In the genomic region with DNA sequence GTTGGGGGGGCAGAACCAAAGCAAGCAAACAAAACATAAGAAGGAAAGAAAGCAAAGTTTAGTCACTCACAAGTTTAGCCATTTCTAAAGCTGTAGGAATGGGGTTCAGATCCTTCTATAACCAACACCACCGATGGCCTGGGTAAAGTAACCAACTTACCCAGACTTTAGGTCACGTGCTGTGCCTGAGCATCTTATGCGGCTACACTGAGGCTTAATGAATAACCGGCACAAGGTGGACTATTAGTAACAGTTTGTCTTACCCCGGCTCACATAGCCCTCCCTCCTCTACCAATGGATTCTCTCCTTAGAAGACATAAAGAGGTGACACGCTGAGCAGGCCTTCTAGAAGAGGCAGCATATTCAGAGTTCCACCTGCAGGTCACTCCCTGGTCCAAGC, we compare ENCODE assay signal across 9 mouse cellular contexts. TPM values are rescaled to one million over a fixed set of nuclear protein-coding genes. Genes with fewer than 3 reads are reported as not detected.
DNase-seq lines count a peak whose midpoint lies in the region; ATAC-seq and TF ChIP-seq lines count a peak whose summit lies in the region.
"Had no signal": no experiment of that assay in that cellular context is flagged by ENCODE, and none has a peak within 500 bp of the region (broad histone marks: within the 10 kb centered on the region; RNA-seq: fewer than 3 reads in every experiment).

No protein-coding gene starts in this region.

- no peak for TF ChIP-seq CTCF in lung, postnatal 0 days (IDR thresholded peaks at IDR 0.05)
- no peak for TF ChIP-seq CTCF in lung, adult 2 months (IDR thresholded peaks at IDR 0.05; ENCODE audit: insufficient read depth, low read length)

- no peak overlapping the region for H3K9ac ChIP-seq in lung, postnatal 0 days (replicated peaks; ENCODE audit: low read depth)
- peak overlapping the region; percentile 48 for H3K9ac ChIP-seq in hindbrain, embryonic 12.5 days
- peak overlapping the region; percentile 24; the same call in 1 of the 2 replicates for H3K9ac ChIP-seq in limb, embryonic 11.5 days (ENCODE audit: low read length)
- 0 out of 2 replicates have a peak overlapping the region, but pooled peaks have one; percentile 11 for H3K9ac ChIP-seq in stomach, embryonic 15.5 days

- no peak overlapping the region for H3K4me3 ChIP-seq in lung, postnatal 0 days (ENCODE audit: low read depth, low read length)
- no peak overlapping the region for H3K4me3 ChIP-seq in lung, adult 2 months (replicated peaks; ENCODE audit: extremely low read depth, low read depth, low read length)
- H3K4me3 ChIP-seq in hindbrain, embryonic 12.5 days = peak overlapping the region; percentile 100
- peak overlapping the region; percentile 91 for H3K4me3 ChIP-seq in limb, embryonic 11.5 days (ENCODE audit: low read depth, low read length)
- peak overlapping the region; percentile 100 for H3K4me3 ChIP-seq in stomach, embryonic 15.5 days (replicated peaks)

- H3K4me1 ChIP-seq in lung, postnatal 0 days (ENCODE audit: insufficient read depth, low read depth, low read length) = peaks cover 3% of the 10 kb centered on the region; the same call in 1 of the 2 replicates
- peaks cover 10% of the 10 kb centered on the region for H3K4me1 ChIP-seq in lung, adult 2 months (ENCODE audit: control insufficient read depth, insufficient read depth, low read length)
- peaks cover 25% of the 10 kb centered on the region for H3K4me1 ChIP-seq in hindbrain, embryonic 12.5 days
- H3K4me1 ChIP-seq in limb, embryonic 11.5 days (ENCODE audit: control insufficient read depth, insufficient read depth, low read length) = peaks cover 3% of the 10 kb centered on the region; the same call in 1 of the 2 replicates
- peaks cover 10% of the 10 kb centered on the region for H3K4me1 ChIP-seq in stomach, embryonic 15.5 days

- TF ChIP-seq EP300 in lung, postnatal 0 days (IDR thresholded peaks at IDR 0.05) = no peak

- H3K36me3 ChIP-seq in lung, postnatal 0 days (ENCODE audit: insufficient read depth, low read length) = no peaks in the 10 kb centered on the region
- no peaks in the 10 kb centered on the region for H3K36me3 ChIP-seq in hindbrain, embryonic 12.5 days
- no peaks in the 10 kb centered on the region for H3K36me3 ChIP-seq in limb, embryonic 11.5 days (ENCODE audit: control insufficient read depth, insufficient read depth, low read length)
- H3K36me3 ChIP-seq in stomach, embryonic 15.5 days = no peaks in the 10 kb centered on the region

- H3K27ac ChIP-seq in lung, postnatal 0 days (ENCODE audit: low read length) = no peak overlapping the region
- peak overlapping the region; percentile 95; the same call in 1 of the 2 replicates for H3K27ac ChIP-seq in hindbrain, embryonic 12.5 days
- H3K27ac ChIP-seq in limb, embryonic 11.5 days (replicated peaks; ENCODE audit: low read depth, low read length) = no peak overlapping the region
- no peak overlapping the region; the same call in 1 of the 2 replicates for H3K27ac ChIP-seq in stomach, embryonic 15.5 days

- no peak for TF ChIP-seq POLR2A in lung, adult 2 months (IDR thresholded peaks at IDR 0.05; ENCODE audit: borderline replicate concordance, extremely low read depth, low read depth, low read length)

- H3K27me3 ChIP-seq in lung, postnatal 0 days (replicated peaks; ENCODE audit: insufficient read depth, low read length) = no peaks in the 10 kb centered on the region
- no peaks in the 10 kb centered on the region for H3K27me3 ChIP-seq in hindbrain, embryonic 12.5 days
- no peaks in the 10 kb centered on the region for H3K27me3 ChIP-seq in limb, embryonic 11.5 days (ENCODE audit: control insufficient read depth, insufficient read depth, low read length)
- H3K27me3 ChIP-seq in stomach, embryonic 15.5 days (replicated peaks) = no peaks in the 10 kb centered on the region

- no peak for DNase-seq in lung, postnatal 0 days (ENCODE audit: low spot score)
- DNase-seq in lung, adult 2 months = no peak
- no peak for DNase-seq in limb, embryonic 11.5 days (ENCODE audit: low spot score)
- no peak for DNase-seq in urinary bladder, adult 2 months (ENCODE audit: low spot score)
- no peak for DNase-seq in layer of hippocampus, postnatal 36 days
- no peak for DNase-seq in urinary bladder, postnatal 36 days (ENCODE audit: low spot score in 2 of 2)
- DNase-seq: spleen, adult 18-20 months had no signal

- peak overlapping the region; percentile 48; the same call in 1 of the 2 replicates for H3K4me2 ChIP-seq in lung, postnatal 0 days (replicated peaks; ENCODE audit: low read depth, low read length)
- H3K4me2 ChIP-seq in hindbrain, embryonic 12.5 days (replicated peaks) = peak overlapping the region; percentile 90
- H3K4me2 ChIP-seq in limb, embryonic 11.5 days (ENCODE audit: low read depth, severe bottlenecking) = peak overlapping the region; percentile 82
- H3K4me2 ChIP-seq in stomach, embryonic 15.5 days = peak overlapping the region; percentile 86

- no peaks in the 10 kb centered on the region for H3K9me3 ChIP-seq in lung, postnatal 0 days (ENCODE audit: low read length)
- 0 out of 2 replicates have a peak, but pooled peaks cover 4% of the 10 kb centered on the region for H3K9me3 ChIP-seq in hindbrain, embryonic 12.5 days (replicated peaks)
- no peaks in the 10 kb centered on the region for H3K9me3 ChIP-seq in limb, embryonic 11.5 days (ENCODE audit: control insufficient read depth, low read length)
- no peaks in the 10 kb centered on the region for H3K9me3 ChIP-seq in stomach, embryonic 15.5 days

- 41% methylated on average over 6 of the region's 6 CpGs for WGBS in lung, postnatal 0 days
- 70% methylated on average over 6 of the region's 6 CpGs for WGBS in lung, adult 2 months
- 32% methylated on average over 6 of the region's 6 CpGs for WGBS in hindbrain, embryonic 12.5 days
- WGBS in limb, embryonic 11.5 days = 57% methylated on average over 6 of the region's 6 CpGs
- WGBS in stomach, embryonic 15.5 days = 32% methylated on average over 6 of the region's 6 CpGs

- ATAC-seq in lung, postnatal 0 days = no peak
- no peak for ATAC-seq in hindbrain, embryonic 12.5 days (ENCODE audit: low FRiP score)
- no peak for ATAC-seq in limb, embryonic 11.5 days (ENCODE audit: insufficient number of reproducible peaks, low FRiP score, low TSS enrichment, low read depth)
- no peak for ATAC-seq in stomach, embryonic 15.5 days (ENCODE audit: insufficient read depth, low FRiP score, low read depth)

RNA-seq across cellular contexts. Expression of gene Mark3, which starts 1.0 kb away (rescaled TPM):
- polyA plus RNA-seq in lung, postnatal 0 days (2015; fragmentation: Nextera tagmentation; extraction: Ambion mirVana) = 25.8 and 26.0 TPM in 2 replicates
- polyA plus RNA-seq in lung, adult 2 months (2012; rRNA removed) = 26.4 and 27.7 TPM in 2 replicates
- polyA plus RNA-seq in hindbrain, embryonic 12.5 days (2016; fragmentation: Nextera tagmentation; extraction: Ambion mirVana) = 80.7 and 82.0 TPM in 2 replicates
- 65.4 and 65.7 TPM in 2 replicates for polyA plus RNA-seq in limb, embryonic 11.5 days (2014; fragmentation: Nextera tagmentation; extraction: Ambion mirVana)
- polyA plus RNA-seq in stomach, embryonic 15.5 days (2015; fragmentation: Nextera tagmentation; extraction: Ambion mirVana) = 33.9 and 34.9 TPM in 2 replicates
- polyA plus RNA-seq in urinary bladder, adult 2 months (2012; rRNA removed) = 56.1 and 59.8 TPM in 2 replicates
- 100 to 1,000 TPM; 106 to 122 TPM for total RNA-seq in layer of hippocampus, postnatal 36 days (2021)

RNA-seq across cellular contexts. Expression of gene Eif5, which starts 35.5 kb away (rescaled TPM):
- 412 and 458 TPM in 2 replicates for polyA plus RNA-seq in lung, postnatal 0 days (2015; fragmentation: Nextera tagmentation; extraction: Ambion mirVana)
- polyA plus RNA-seq in lung, adult 2 months (2012; rRNA removed) = 48.5 and 68.3 TPM in 2 replicates
- polyA plus RNA-seq in hindbrain, embryonic 12.5 days (2016; fragmentation: Nextera tagmentation; extraction: Ambion mirVana) = 662 and 672 TPM in 2 replicates
- polyA plus RNA-seq in limb, embryonic 11.5 days (2014; fragmentation: Nextera tagmentation; extraction: Ambion mirVana) = 666 and 690 TPM in 2 replicates
- 575 TPM in 2 replicates for polyA plus RNA-seq in stomach, embryonic 15.5 days (2015; fragmentation: Nextera tagmentation; extraction: Ambion mirVana)
- 139 and 141 TPM in 2 replicates for polyA plus RNA-seq in urinary bladder, adult 2 months (2012; rRNA removed)
- 100 to 1,000 TPM; 230 to 261 TPM for total RNA-seq in layer of hippocampus, postnatal 36 days (2021)

Comparison
In these comparisons a context has a peak if more than half of its experiments do, and no peak if none do; other contexts are left out.
1. H3K4me3 ChIP-seq: peak in hindbrain, embryonic 12.5 days (single experiment), limb, embryonic 11.5 days (single experiment) and stomach, embryonic 15.5 days (single experiment); none in lung, postnatal 0 days (single experiment) and lung, adult 2 months (single experiment).
2. Peak in every context shown above with its lines, with median percentiles within 50 percentile points of each other: H3K4me2 ChIP-seq.